In the genomic region with DNA sequence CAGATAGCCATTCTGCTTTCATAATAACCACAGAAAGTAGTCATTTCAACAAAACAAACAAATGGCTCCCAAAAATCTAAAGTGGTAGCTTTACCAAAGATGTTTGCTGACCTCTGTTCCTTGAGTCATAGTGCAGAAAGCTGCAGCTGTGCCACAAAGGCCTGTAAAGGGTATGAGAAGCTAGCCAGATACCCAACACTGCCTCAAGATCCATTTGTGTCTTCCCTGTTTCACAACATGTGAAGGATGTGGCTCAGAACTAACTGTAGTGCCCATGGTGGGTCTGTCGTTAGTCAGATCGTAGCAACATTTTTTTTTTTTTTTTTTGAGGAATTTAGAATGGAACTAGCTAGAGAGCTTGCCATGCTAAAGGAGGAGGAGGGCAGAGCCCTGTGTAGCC, we compare ENCODE assay signal across 21 mouse cellular contexts.
"Had no signal": no experiment of that assay in that cellular context is flagged by ENCODE, and none has a peak within 500 bp of the region (broad histone marks: within the 10 kb centered on the region; RNA-seq: fewer than 3 reads in every experiment).

No protein-coding gene starts in this region.

- H3K27ac ChIP-seq: liver, embryonic 14.5 days; lung, embryonic 15.5 days; macrophage; midbrain, embryonic 13.5 days; midbrain, embryonic 15.5 days; neural tube, embryonic 15.5 days; stomach, embryonic 15.5 days; stomach, postnatal 0 days had no signal

- H3K27me3 ChIP-seq: lung, embryonic 15.5 days; megakaryocyte, embryonic 14.5 days; midbrain, embryonic 13.5 days; midbrain, embryonic 15.5 days; neural tube, embryonic 13.5 days; neural tube, embryonic 15.5 days; stomach, embryonic 15.5 days had no signal

- H3K4me2 ChIP-seq: lung, embryonic 15.5 days; midbrain, embryonic 11.5 days; midbrain, embryonic 13.5 days; midbrain, embryonic 15.5 days; neural tube, embryonic 13.5 days; neural tube, embryonic 15.5 days; stomach, embryonic 15.5 days had no signal

- DNase-seq: lung, adult 18-20 months; lung, postnatal 14 days; lung, postnatal 36 days; retina, postnatal 1 day; right cerebral cortex, adult 18-20 months; right cerebral cortex, postnatal 25 days; right cerebral cortex, postnatal 4 days; spleen, adult 18-20 months; thymus, adult 2 months; thymus, postnatal 25 days had no signal

- H3K4me3 ChIP-seq: lung, embryonic 15.5 days; midbrain, embryonic 13.5 days; midbrain, embryonic 15.5 days; neural tube, embryonic 13.5 days; neural tube, embryonic 15.5 days; stomach, embryonic 15.5 days had no signal
